Mouse (Mus musculus) thymus, adult 2 months (tissue): ENCODE measurements around the gene Wdr11.

Experiments used
- CTCF ChIP-seq: fragments of 200-500 bp; IDR thresholded peaks from 2 replicates; pipeline ENCODE4 v1.5.1; 2012; ENCODE audit warnings: mild to moderate bottlenecking, control low read depth, low read length, moderate library complexity, borderline replicate concordance; ENCODE audit not compliant: control insufficient read depth, poor library complexity, insufficient read depth; ENCODE audit errors: extremely low read depth
- POLR2A ChIP-seq: fragments of 200-500 bp; IDR thresholded peaks from 2 replicates; pipeline ENCODE4 v1.6.1; 2012; ENCODE audit warnings: mild to moderate bottlenecking, low read length, control low read depth, moderate library complexity; ENCODE audit not compliant: control insufficient read depth, poor library complexity, insufficient read depth; ENCODE audit errors: extremely low read depth

GRCm38 (mm10) chr7:129685326-129685725 is 93.7 kb downstream of the Wdr11 start:
- TF ChIP-seq CTCF (no peak), POLR2A (no peak)
